Mouse (Mus musculus) testis, adult 2 months (tissue): ENCODE results near the gene Chrnb2. TPM values are rescaled to one million over a fixed set of nuclear protein-coding genes. Genes with fewer than 3 reads are reported as not detected.

ENCODE experiments used
- H3K27ac ChIP-seq: fragments of 200-500 bp; 2 replicates; pipeline ENCODE4 v1.5.1; 2012; ENCODE audit warnings: low read depth, low read length; ENCODE audit not compliant: control insufficient read depth, insufficient read depth
- H3K27me3 ChIP-seq: fragments of 200-500 bp; 2 replicates; pipeline ENCODE4 v1.6.1; 2012; ENCODE audit warnings: mild to moderate bottlenecking, low read length, moderate library complexity; ENCODE audit not compliant: control insufficient read depth, insufficient read depth
- H3K36me3 ChIP-seq: fragments of 200-500 bp; 2 replicates; pipeline ENCODE4 v1.6.1; 2012; ENCODE audit warnings: mild to moderate bottlenecking, low read length; ENCODE audit not compliant: control insufficient read depth, insufficient read depth
- H3K4me1 ChIP-seq: fragments of 200-500 bp; 2 replicates; pipeline ENCODE4 v1.6.1; 2012; ENCODE audit warnings: low read length; ENCODE audit not compliant: control insufficient read depth, insufficient read depth
- H3K4me3 ChIP-seq: fragments of 200-500 bp; 2 replicates; pipeline ENCODE4 v1.5.1; 2012; ENCODE audit warnings: low read depth, mild to moderate bottlenecking, low read length, moderate library complexity, mixed read lengths; ENCODE audit not compliant: control insufficient read depth
- CTCF ChIP-seq: fragments of 200-500 bp; IDR thresholded peaks from 2 replicates; pipeline ENCODE4 v1.5.1; 2012; ENCODE audit warnings: low read depth, mild to moderate bottlenecking, inconsistent platforms, low read length, moderate library complexity; ENCODE audit not compliant: control insufficient read depth, insufficient read depth, insufficient replicate concordance
- POLR2A ChIP-seq: fragments of 200-500 bp; IDR thresholded peaks from 2 replicates; pipeline ENCODE4 v1.6.1; 2012; ENCODE audit warnings: low read depth, mild to moderate bottlenecking, inconsistent platforms, low read length, moderate library complexity; ENCODE audit not compliant: control insufficient read depth
- polyA plus RNA-seq: library from polyadenylated mRNA; depleted of rRNA; stranded (reverse); fragments of >200 nt; gene quantifications from 2 replicates; pipeline ENCODE4 v1.2.3, GENCODE M21; 2012

Chrnb2 gene
- polyA plus RNA-seq, 1 experiment: 4.5 TPM

- no peak for TF ChIP-seq POLR2A
- TF ChIP-seq CTCF: no peak
- peaks cover 10% of the 10 kb centered on the region for H3K4me1 ChIP-seq
- no peak overlapping the region for H3K4me3 ChIP-seq
- no peak overlapping the region for H3K27ac ChIP-seq
- H3K36me3 ChIP-seq: no peaks in the 10 kb centered on the region
- H3K27me3 ChIP-seq: no peaks in the 10 kb centered on the region
Observed at GRCm38 (mm10) chr3:89728848-89729247, 35.6 kb downstream of the Chrnb2 start.

DNA sequence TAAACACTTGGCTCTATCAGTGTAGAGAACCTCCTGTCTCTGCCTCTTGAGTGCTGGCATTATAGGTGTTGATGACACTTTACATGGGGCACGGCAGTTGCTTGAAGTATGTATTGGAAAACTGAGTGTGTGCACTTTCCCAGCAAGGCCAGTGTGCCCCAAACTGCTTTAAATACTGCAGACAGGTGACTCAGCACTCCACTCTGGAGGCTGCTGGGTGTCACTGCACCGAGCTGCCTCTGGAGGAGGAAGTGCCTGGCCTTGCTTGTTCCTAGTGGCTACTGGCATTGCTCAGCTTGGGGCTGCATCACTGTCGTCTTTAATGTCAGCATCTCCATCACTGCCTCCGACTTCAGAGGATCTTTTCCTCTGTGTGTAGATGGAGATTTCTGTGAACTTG lies 37.4 kb downstream of the Chrnb2 start:
- TF ChIP-seq CTCF (peak; percentile 45; the same call in 1 of the 2 replicates), POLR2A (no peak)
- H3K36me3 ChIP-seq: no peaks in the 10 kb centered on the region
- H3K4me1 ChIP-seq: peaks cover 10% of the 10 kb centered on the region

GRCm38 (mm10) chr3:89723400-89724084 lies 40.9 kb downstream of the Chrnb2 start:
- Histone ChIP-seq H3K27ac (no peak overlapping the region), H3K27me3 (no peaks in the 10 kb centered on the region), H3K4me3 (no peak overlapping the region), H3K36me3 (no peaks in the 10 kb centered on the region), H3K4me1 (no peaks in the 10 kb centered on the region)
- TF ChIP-seq CTCF (no peak), POLR2A (no peak)

More for the DNA sequence above, 37.4 kb downstream of the Chrnb2 start:
- H3K27ac ChIP-seq: no peak overlapping the region
- no peaks in the 10 kb centered on the region for H3K27me3 ChIP-seq
- H3K4me3 ChIP-seq: no peak overlapping the region

DNA sequence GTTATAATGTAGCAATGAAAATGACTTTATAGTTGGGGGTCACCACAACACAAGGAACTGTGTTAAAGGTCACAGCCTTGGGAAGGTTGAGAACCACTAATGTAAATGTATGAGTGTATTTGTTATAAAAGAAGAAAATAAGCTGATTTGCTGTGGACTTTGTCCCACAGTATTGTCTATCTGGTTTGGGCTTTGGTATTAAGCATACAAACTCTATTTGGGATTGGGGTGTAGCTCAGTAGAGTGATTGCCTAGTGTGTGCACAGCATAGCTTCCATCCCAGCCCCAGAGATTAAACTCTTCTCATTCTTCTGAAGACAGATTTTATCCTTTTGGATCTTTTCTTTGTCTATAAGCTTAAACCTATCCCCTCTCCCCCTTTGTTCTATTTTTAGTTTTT lies 42.4 kb downstream of the Chrnb2 start:
- Histone ChIP-seq H3K27ac (no peak overlapping the region), H3K36me3 (no peaks in the 10 kb centered on the region), H3K4me3 (no peak overlapping the region), H3K4me1 (no peaks in the 10 kb centered on the region), H3K27me3 (no peaks in the 10 kb centered on the region)
- TF ChIP-seq CTCF: no peak
- TF ChIP-seq POLR2A: no peak

- Histone ChIP-seq H3K4me3 (no peak overlapping the region), H3K27me3 (no peaks in the 10 kb centered on the region)
Observed at GRCm38 (mm10) chr3:89715967-89716256, 48.5 kb downstream of the Chrnb2 start.

DNA sequence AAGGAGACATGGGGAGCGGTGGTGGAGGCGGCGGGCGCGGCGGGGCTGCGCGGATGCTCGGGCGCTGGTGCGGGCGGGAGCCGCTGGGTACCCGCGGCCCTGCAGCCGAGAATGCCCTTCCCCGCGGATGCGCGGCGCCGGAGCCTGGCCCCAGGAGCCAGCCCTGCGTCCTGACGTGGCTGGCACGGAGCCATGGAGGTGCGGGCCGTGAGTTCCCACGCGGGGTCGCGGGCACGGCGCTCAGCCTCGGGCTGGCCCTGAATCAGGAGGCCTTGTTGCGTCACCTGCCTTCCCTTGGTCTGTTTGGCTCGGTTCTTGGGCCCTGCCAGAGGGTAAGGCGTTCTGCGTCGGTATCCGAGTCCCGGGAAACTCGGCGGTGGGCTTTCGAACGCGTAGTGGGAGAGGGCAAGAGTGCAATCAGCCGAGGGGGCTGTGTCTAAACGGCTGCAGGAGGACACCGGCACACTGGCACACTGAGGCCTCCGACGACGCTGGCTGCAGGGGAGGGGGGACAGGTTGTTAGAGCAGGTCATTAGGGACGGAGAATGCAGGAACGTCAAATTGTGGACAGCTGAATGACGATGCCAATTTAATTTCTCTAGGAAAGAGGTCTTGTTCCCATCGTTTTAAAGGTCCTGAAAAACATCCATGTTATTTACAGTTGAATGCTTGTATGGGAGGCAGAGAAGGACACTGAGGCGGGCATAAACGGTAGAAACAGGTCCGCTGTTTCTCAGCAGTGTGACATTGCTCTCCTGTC lies 49.0 kb downstream of the Chrnb2 start:
- TF ChIP-seq CTCF (no peak), POLR2A (no peak)
- peak overlapping the region; percentile 67 for H3K27ac ChIP-seq
- peaks cover 2% of the 10 kb centered on the region; the same call in 1 of the 2 replicates for H3K4me1 ChIP-seq
- peak overlapping the region; percentile 87 for H3K4me3 ChIP-seq
- no peaks in the 10 kb centered on the region for H3K36me3 ChIP-seq
- H3K27me3 ChIP-seq: no peaks in the 10 kb centered on the region

More at GRCm38 (mm10) chr3:89715967-89716256, 48.5 kb downstream of the Chrnb2 start:
- no peak for TF ChIP-seq POLR2A
- TF ChIP-seq CTCF: no peak
- H3K36me3 ChIP-seq: no peaks in the 10 kb centered on the region
- H3K4me1 ChIP-seq: peaks cover 2% of the 10 kb centered on the region; the same call in 1 of the 2 replicates
- no peak overlapping the region for H3K27ac ChIP-seq

- peak within 1 kb of the TSS; percentile 87 for H3K4me3 ChIP-seq
- H3K36me3 ChIP-seq: no peaks in the 10 kb centered on the region
- peak within 1 kb of the TSS; percentile 67 for H3K27ac ChIP-seq
- peaks cover 2% of the 10 kb centered on the region; the same call in 1 of the 2 replicates for H3K4me1 ChIP-seq
- TF ChIP-seq POLR2A (peak; percentile 52; the same call in 1 of the 2 replicates), CTCF (no peak)
- H3K27me3 ChIP-seq: no peaks in the 10 kb centered on the region
Observed at GRCm38 (mm10) chr3:89714359-89715206, 49.8 kb downstream of the Chrnb2 start, which contains the start of gene Adar. Adar (plus strand) TSS chr3:89715022.
